Mouse (Mus musculus): Measurements from ENCODE around the gene Thrb.

- TF ChIP-seq CTCF (IDR thresholded peaks at IDR 0.05; ENCODE audit: low read depth, low read length) (no peak), POLR2A (IDR thresholded peaks at IDR 0.05; ENCODE audit: insufficient read depth, low read length) (no peak), EP300 (IDR thresholded peaks at IDR 0.05; ENCODE audit: insufficient read depth, low read depth, low read length) (no peak)
Measured at GRCm38 (mm10) chr14:17990186-17990585, 330.1 kb downstream of the Thrb start.
